Mouse (Mus musculus) natural killer cell, adult 2 months (primary cell): ENCODE data around the gene Zmiz1.

Experiments used
- DNase-seq, 2 experiments: peaks; one replicate each; pipeline ENCODE4 v3.0.0; 2022; ENCODE audit warnings: low spot score in 2 of 2

Gene Zmiz1

DNA sequence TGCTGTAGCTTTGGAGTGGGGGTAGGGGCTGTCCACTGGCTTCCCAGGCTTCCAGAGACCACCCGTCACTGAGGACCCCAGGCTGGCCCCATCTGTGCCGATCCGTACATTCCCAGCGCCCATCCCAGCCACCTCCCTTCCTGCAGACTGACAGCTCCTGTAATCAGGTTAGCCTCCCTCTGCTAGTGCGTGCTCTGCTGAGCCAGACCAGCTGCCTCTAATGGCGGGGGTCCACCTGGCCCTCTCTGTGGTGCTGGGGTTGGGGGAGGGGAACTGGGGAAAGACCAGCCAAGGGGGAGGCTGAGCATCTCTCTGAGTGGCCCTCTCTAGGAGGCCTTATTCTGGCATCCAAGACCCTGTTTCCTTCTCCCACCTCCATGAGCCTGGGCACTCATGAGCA, 53.8 kb downstream of the Zmiz1 start:
- no peak for DNase-seq

DNA sequence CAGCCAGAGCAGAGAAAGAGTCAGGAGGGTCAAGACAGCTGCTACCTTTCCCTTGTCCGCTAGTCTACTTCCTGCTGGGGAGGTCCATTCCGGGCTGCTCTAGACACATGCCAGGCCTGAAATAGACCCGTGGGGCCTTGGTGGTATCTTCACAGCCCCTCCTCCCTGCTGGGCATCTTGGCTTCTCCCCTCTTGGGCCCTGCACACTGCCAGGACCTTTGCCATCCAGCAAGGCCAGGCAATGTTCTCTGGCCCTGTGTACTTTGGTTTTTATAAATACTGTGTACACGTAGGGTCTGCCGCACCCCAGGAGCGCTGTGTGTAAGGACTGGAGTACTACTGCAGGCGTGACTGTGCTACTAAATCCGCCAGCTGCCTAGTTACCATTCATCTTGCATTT, 54.5 kb downstream of the Zmiz1 start:
- peak; percentile 40 to 47 for DNase-seq

DNA sequence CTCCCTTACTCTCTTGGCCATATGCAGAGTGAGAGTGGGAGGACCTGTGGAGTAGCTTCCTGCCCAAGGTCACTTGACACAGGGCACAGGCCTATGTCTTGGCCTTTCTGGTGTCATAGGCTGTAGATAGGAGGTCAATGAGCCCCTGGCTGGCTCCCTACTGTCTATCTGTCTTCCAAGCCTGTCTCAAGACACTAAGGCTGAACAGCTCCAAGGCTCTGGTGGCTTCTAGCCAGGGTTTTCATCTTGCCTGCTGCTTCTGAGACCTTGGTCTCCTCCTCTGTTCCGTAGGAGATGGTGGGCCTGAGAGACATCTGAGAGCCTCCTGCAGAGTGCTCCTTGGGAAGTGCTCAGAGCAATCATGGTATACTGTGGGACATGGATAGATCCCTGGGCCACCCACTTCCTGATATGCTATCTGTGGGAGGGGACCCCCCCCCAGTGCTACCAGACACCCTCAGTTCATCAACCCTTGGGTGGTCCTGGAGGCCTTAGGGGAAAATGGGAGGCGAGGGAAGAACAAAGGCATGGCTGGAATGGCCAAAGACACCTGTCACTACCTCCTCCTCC, 56.0 kb downstream of the Zmiz1 start:
- DNase-seq = no peak

DNA sequence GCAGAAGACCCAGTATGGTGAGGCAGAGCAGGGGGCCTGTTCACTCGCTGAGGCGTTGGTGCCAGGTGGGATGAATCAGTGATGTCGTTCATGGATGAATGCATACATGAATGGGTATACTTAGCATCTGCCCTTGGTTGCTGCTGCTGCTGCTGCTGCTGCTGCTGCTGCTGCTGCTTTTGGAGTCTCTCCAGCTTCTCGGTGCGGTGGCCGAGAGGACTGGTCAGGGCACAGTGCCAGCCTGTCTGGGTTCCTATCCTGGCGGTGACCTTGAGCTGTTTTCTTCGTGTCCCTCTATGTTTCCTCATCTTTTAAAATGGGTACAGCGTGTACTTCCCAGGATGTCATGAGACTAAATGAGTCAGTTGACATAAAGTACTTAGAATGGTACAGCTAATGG, 56.9 kb downstream of the Zmiz1 start:
- DNase-seq = no peak

DNA sequence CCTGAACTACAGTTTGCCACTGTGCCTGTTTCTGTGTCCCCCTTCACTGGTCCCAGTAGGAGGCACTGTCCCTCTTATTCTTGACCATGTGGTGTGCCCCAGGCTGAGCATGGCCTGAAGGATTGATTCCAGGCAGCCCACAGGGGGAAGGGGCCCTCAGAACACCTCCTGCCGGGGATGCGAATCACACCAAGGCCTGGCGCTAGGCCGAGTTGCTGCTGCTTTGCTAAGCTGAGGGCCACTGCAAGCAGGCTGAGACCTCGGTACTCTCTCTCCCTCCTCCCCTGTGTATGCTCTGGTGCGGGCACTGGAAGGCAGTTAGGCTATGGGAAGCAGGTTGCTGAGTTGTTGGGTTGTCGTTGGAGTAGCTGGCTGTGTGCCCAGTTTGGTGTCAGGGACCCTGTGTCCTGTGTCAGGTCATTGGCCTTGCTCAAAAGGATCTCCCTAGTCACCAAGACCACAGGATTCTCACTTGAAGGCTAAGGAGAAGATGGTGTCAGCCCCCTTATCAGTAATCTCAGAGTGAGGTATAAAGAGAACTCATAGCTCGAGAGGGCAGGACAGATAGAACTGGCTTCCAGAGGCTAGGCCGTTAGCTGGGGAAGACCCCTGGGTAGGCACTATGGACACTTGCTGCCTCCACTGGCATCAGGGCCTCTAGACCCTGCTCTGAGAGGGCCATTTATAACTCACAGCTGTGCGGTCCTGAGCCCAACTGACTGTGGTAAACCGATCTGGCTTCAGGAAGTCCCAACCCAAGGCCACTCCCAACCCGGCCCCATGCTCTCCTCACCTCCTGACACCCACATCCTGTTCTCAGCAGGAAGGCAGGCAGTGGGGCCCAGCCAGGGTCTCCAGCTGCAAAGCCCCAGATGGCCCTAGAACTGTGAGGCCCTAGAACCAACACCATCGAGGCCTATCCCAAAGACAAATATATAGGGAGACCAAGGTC, 57.9 kb downstream of the Zmiz1 start:
- DNase-seq = peak; percentile 85 to 93

DNA sequence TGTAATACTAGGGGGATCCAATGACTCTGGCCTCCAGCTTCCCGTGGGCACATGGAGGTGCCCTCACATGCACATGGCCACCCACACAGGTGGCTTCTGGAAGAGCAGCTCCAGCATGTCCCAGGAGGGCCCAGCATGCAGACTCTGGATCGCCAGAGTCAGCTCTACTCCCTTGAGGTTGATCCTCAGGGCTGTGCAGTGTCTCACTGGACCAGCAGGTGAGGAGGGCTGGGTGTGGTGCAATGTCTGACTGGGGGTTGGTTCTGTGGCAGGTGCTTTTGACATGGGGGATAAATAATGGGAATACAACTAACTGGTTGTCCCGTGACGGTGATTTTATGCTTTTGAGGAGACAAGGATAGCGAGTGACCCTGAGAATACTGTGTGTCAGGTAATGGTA, 59.7 kb downstream of the Zmiz1 start:
- DNase-seq = no peak

DNA sequence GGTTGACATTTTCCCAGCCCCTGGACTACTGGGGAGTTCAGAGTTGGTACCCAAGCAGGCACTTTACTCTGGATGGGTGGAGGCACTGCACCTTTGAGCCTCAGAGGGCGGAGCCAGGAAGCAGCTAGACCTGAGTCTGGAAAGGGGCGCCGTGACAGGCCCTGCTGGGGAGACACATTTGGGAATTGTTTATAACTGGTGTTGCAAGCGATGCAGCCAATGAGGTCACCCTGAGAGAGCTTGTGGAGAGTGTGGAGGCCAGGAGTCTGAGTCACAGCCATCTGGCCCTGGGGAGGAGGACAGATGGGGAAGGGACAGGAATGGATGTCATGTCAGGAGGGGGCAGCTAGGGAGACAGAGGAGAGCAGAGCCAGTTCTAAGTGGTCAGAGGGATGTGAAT, 60.7 kb downstream of the Zmiz1 start:
- DNase-seq = no peak

DNA sequence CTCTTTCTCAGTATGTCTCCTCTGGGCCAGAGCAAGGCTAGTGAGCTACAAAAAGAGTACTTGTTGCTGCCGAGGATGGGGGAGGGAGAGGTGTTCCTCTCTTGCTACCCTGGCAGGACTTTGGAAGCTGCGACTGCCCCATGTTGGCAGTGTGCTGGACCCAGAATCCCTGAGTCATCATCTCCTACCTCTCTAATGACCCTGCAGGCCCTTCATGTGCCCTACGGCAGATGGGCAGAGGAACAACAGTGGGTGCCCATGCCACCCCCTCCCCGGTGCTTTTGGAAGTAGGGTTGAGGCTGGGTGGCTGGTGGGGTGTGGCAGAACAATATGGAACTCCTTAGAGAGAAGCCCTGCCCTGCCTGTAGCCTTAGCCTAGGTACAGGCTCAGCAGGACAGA, 61.6 kb downstream of the Zmiz1 start:
- DNase-seq = no peak

DNA sequence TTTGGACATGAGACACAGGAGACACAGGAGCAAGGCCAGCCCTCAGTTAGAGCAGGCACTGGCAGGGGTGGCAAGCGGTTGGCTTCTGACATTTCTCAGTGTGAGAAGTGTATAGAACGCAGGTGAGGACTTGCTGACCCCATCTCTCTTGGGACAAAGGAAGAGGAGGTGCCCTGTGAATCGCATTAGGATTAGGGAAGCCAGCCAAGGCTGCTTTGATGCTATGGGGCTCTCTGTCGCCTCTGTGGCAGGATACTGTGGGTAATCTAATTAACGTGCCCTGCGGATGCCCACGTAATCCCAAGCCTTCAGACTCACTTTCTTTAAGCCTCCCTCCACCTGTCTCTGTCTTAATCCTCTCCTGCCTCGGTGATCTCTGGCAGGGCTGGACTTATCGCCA, 62.0 kb downstream of the Zmiz1 start:
- DNase-seq = no peak

DNA sequence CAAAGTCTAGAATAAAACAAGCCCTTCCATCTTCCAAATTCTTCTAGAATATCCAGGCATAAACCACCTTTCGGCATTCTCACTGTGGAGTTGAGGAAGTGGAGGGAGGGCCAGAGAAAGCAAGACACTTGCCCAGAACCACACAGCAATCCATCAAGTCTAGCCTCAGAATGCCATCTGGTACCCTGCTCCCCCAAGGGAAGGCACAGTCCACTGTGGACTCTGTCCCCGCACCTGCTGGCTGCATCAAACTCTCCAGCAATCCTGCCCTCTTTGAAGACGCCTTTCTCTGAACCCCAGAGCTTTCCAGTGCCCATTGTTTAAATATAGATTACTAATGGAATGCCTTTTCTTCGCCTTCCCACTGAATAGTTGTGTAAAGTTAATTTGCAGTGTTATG, 62.5 kb downstream of the Zmiz1 start:
- no peak for DNase-seq

DNA sequence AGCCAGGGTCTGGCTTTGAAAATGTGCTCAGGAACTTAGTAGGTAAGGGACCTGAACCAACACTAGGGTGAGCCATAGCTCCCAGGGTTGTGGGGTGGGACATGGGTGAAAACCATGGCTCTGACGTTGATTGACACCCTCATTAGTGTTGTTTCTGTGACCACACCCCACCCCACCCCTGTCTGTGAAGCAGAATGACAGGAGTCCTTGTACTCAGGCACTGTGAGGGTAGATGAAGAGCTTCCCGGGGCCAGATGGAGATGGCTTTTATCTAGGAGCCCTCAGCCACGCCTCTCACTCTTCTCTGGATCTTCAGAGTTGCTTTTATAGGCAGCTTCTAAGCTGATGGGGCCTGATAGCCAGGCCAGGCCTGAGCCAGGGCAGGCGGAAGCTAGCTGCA, 63.4 kb downstream of the Zmiz1 start:
- peak; percentile 73 to 83 for DNase-seq

DNA sequence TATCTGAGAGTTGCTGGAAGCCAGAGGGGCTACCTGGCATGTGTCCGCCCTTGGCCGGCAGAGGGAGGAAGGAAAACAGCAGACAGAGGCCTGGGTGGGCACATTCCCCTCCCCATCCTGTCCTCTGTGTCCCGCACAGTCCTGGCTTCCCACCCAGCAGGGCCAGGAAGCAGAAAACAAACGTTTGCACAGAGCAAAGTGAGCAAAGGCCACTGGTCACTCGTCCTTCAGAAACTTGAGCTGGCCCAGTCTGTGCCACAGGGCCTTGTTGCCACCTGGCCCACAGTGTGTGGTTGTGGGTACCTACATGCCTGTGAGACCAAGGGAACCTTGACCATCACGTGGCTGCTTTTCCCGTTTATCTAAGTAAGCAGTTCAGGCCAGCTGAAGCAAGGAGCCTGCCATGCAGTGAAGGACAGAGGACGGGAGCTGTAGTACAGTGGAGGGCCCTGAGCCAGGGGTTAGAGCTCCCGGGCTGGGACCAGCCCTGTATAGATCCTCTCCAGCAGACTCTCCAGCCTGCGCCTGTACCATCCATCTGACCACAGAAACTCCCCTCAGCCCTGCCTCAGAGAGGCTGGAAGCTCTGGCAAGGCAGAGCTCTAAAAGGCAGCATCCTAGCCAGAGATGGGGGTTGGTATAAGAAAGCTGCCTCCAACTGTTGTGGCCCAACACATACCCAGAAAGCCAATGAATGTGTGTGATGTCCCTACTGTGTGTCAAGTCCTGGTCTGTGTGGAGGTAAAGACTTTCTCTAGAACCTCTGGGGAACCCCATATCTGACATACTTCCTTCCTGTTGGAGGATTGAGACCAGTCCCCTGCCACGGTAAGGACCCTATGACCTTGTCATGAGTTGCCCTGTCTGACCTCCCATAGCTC, 64.5 kb downstream of the Zmiz1 start:
- DNase-seq = peak in 1 of 2 experiments; percentile 55

DNA sequence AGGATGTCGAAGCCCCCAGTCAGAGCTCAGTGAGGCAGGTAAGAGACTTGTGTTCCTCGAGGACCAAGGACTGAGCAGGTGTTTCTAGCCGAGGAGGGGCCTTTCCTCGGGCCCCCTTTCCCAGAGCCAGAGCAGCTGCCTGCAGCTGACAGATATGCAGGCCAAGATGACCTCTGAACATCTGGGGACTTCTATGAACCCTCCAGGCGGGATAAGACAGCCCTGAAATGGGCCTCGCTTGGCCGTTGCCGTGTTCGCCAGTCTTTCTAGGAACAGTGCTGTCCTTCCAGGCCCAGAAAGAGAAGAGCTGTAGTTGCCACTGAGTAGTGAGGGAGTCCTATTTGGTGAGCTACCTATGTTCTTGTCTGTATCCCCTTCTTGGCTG, 65.1 kb downstream of the Zmiz1 start:
- DNase-seq = no peak

DNA sequence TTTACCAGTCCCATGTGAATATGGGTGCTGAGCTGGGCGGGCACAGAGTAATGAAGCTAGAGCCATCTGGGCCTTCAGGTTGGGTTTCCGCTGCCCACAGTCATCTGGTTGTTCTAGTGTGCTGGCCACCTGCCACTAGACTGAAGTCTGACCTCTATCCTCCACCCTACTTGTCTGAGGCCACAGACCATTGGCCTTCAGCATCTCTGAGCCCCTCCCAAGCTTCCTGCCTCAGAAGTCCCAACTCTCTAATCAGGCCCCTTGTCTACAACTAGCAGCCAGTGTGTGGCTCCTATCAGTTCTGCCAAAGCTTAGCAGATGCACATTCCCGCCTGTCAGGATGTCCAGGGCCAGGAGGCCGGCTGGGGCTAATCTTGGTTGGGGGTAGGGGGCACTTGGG, 65.9 kb downstream of the Zmiz1 start:
- peak in 1 of 2 experiments; percentile 49 for DNase-seq

DNA sequence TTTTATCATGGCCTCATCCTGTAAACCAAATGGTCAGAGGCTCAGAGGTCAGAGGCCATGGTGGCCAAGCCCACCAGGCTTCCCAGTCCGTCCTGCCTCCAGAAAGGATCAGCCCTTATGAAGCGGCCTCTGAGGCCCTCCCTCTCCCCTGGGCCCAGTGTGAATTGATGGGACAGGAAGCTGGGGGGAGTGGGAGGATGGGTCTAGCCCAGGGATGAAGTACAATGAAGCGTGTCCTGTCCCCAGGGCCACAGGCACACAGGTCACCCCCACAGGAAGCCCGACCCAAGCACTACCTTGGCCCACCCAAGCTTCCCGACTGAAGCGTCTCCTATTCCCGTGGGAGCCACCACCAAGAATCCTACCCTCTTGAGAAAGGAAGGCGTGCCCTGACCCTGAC, 66.7 kb downstream of the Zmiz1 start:
- no peak for DNase-seq

DNA sequence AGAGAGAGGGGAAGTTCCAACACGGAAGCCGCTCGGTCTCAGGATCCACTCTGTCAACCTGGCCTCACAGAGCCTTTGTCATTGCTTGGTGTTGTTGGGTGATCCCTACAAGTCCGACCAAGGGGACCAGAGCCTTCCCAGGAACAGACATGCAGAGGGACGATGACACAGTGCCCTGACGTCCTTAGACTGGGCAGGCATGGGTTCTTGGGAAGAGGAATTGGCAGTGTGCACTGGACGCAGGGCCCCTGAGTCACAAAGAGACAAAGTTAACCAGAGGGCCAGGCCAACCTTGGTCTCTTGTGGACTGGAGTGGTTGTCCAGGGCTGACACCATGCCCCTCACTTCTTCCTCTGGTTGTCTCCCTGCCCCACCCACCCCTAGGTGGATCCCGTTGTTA, 67.9 kb downstream of the Zmiz1 start:
- DNase-seq = no peak

DNA sequence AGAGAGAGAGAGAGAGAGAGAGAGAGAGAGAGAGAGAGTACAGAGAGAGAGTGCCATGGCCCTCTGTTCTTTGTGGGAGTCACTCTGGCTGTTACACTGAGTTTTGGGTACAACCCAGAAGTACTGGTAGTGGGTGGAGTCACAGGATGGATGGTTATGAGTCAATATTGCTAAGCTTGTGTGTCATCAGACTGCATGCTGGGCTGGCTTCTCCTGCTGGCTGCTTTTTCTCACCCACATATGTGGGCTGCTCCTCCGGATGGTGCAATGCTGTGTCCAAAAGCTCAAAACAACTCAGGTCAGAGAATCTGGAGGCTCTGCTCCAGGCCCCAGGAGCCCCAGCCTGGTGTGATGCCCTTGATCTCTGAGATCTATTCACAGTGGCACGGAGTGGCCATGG, 68.3 kb downstream of the Zmiz1 start:
- peak; percentile 77 to 89 for DNase-seq

DNA sequence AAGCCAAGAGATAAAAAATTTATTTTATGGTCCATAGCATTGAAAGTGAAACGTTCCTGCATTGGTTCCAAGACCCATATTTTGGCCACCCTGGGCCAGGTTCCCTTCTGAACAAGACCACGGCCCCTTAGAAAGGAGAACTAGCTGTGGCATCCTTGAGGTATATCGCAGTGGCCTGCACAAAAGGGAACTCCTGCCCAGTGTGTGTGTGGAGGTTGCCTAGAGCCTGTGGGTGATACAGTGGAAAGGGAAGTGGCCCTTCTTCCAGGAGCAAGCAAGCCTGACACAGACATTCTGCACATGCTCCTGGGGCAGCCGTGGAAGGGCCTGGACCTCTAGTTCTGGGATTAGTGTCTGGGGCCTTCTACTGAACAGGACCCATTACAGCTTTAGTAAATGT, 71.4 kb downstream of the Zmiz1 start:
- DNase-seq = no peak

DNA sequence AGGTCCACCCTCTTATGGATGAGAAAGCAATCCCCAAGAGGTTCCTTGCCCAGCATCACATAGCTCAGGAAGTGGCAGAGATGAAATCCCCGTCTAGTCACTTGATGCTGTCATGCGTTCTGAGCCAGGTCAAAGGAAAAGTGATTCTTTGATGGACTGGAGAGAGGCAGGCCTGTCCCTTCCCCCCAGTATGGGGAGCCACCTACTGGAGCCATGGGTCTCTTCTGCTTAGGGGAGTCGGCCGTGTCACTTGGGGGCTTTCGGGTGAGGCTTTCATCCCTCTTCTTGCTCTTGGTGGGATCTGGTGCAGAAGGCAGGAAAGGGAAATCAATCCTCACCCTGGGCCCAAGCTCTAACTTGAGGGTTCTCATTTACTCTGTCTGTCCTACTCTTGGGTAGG, 71.8 kb downstream of the Zmiz1 start:
- DNase-seq = no peak

DNA sequence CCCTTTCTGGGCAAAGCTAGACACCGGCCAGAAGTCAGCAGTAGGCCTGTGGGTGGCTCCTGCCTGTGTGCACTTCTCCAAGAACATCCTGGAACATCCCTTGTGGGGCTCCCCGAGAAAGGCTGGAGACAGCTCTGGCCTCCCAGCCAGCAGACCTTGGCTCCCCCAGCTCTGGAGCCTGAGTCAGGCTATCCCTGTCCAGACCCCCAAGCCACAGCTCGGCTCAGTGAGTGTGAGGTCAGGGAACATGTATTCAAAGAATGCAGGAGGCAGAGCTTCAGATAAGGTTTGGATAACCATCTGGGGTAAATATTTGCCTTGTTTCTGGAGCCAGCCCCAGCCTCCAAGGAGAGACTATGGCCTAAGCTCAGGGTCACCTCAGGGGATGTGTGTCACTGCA, 74.0 kb downstream of the Zmiz1 start:
- DNase-seq = no peak

DNA sequence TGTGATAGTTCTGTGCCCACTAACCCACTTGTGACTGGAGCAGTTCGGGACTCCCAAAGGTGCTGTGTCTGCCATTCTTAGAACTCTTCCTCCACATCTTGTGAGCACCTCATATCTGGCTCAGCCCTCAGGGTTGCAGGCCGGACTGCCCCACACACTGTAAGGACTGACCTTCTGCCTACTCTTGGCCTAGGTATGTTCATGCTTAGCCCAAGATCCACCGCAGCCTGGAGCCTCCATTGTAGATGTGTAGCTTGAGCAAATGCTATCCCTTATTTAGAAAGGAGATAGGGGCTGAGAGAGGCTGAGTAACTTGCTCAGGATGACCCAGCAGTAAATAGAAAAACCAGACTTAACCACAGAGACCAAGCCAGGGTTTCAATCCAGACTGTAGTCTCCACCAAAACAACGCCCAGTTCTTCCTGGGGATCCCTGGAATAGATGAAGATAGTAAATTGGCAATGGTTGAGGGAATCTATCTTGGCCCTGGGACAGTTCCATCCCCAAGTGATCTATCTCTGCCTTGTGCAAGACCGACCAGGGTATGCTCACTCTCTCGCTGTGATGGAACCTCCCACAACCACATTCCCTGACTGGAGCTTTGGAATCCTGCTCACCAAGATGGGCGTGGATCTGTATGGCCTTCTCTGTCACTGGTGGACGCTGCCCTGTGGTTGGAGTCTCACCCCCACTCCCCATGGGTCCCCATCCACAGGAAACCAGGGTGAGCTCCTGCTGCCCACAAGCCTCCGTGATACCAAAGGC, 74.8 kb downstream of the Zmiz1 start:
- DNase-seq = peak in 1 of 2 experiments; percentile 50

DNA sequence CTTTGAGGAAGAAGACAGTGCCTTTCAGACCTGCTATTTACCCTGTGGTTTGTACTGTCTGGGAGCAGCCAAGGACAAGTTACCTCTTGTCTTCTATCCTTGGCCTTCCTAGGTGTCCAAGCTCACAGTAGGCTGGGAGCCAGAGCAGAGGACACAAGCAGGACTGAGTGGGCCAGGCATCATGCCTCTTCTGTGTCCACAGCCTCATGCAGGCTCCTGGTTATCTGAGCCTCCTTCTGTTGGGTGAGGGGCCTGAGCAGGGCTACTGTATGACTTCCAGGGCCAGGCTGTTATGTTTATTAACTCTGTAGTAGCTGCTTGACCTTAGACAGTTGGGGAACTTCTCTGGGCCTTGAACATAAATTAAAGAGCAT, 75.4 kb downstream of the Zmiz1 start:
- no peak for DNase-seq
